Mouse (Mus musculus): Measurements from ENCODE around the gene Siglecf.

The Siglecf gene

DNA sequence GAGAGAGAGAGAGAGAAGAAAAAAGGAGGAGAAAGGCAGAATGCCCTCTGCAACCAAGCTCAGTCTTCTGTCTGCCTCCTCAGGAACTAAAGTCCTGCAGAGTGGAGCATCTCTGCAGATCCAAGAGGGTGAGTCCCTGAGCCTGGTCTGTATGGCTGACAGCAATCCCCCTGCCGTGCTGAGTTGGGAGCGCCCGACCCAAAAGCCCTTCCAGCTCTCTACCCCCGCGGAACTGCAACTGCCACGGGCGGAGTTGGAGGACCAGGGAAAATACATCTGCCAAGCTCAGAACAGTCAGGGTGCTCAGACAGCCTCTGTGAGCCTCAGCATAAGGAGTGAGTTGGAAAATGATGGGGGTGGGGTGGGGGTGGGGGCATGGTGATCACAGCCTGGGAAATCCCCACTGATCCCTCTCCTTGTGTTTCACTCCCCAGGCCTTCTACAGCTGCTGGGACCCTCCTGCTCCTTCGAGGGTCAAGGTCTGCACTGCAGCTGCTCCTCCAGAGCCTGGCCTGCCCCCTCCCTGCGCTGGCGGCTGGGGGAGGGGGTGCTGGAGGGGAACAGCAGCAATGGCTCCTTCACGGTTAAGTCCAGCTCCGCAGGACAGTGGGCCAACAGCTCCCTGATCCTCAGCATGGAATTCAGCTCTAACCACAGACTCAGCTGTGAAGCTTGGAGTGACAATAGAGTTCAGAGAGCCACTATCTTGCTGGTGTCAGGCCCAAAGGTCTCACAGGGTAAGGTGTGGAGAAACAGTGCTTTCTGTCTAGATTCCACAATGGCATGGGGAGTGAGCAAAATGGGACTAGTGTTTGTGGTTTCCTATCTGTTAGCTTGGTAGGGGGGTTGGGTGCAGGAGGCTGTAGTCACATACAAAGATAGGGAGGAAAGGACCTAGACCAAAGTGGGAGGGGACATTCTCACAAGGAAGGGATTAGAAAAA, 4.0 kb downstream of the Siglecf start:
- in situ Hi-C loops (cut with MboI; ENCODE audit: low pct_unique_long_range_greater_than_20kb in 1 of 2, low sequenced_read_pairs in 2 of 2, unreplicated experiment in 1 of 2), result no loop called here

DNA sequence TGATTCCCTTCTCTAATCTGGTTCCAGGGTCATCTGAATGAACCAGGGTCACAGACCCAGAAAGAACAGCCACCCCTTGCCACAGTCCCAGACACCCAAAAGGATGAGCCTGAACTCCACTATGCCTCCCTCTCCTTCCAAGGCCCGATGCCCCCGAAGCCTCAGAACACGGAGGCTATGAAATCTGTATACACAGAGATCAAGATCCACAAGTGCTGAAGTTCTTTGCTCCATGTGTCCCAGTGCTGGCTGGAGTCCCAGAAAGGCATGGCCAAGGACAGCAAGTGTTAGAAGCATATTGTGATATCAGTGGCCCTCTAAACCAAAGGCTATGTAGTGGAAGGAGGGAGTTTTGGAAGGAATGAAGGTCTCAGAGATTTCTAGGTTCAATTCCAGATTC, 7.4 kb downstream of the Siglecf start:
- in situ Hi-C loops (cut with MboI; ENCODE audit: low pct_unique_long_range_greater_than_20kb in 1 of 2, low sequenced_read_pairs in 2 of 2, unreplicated experiment in 1 of 2), result no loop called here

DNA sequence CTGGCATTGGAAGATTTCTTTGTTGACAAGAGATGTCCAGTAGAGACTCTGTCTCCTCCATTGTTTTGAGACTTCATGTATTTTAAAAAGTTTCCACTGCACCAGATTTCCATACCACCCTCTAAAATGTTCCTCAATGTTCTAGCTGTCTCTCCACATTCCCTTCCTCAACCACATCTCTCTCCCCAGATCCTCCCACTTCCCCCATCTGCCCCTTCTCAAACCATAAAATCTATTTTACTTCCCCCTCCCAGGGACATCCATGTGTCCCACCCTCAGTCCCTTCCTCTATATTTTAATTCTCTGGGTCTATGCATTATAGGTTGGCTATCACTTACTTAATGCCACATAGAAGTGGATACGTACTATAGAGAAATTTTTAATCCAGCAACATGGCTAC, 10.3 kb downstream of the Siglecf start:
- in situ Hi-C loops (cut with MboI; ENCODE audit: low pct_unique_long_range_greater_than_20kb in 1 of 2, low sequenced_read_pairs in 2 of 2, unreplicated experiment in 1 of 2), result no loop called here

DNA sequence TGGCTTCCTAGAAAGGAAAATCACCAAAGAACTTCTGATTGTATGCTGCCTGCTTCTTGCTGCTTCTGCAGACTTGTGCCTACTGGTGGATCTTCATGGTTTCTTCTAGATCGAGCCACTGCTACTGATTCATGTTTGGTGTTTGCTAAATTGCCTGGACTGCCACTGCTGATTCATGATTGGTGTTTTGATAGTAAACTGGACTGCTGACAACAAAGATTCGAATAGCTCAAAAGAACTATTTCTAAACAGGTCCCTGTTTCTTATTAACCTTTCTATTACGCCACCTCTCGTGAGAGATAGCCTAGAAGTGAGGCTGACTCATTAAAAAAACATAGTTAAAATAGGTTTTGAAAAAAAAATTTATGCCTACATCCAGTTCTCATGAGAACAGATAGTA, 10.9 kb downstream of the Siglecf start:
- in situ Hi-C loops (cut with MboI; ENCODE audit: low pct_unique_long_range_greater_than_20kb in 1 of 2, low sequenced_read_pairs in 2 of 2, unreplicated experiment in 1 of 2), result no loop called here

DNA sequence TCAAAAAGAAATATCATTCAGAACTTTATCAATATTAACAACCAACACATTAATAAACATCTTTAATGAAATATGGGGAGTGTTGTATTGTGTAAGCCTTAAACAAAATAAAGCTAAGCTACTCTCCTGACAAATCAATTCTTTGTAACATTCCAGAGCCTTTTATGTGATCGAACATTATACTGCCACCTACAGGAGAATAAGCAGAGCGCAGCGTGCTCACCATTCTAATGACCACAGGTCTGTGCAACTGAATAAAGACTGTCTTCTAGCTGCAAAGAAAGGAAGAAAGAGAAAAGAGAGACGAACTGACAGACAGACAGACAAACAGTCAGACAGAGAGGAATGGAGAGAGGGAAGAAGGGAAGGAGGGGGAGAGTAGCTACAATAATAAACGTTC, 27.1 kb downstream of the Siglecf start:
- in situ Hi-C loops (cut with MboI; ENCODE audit: low pct_unique_long_range_greater_than_20kb in 1 of 2, low sequenced_read_pairs in 2 of 2, unreplicated experiment in 1 of 2), result no loop called here

DNA sequence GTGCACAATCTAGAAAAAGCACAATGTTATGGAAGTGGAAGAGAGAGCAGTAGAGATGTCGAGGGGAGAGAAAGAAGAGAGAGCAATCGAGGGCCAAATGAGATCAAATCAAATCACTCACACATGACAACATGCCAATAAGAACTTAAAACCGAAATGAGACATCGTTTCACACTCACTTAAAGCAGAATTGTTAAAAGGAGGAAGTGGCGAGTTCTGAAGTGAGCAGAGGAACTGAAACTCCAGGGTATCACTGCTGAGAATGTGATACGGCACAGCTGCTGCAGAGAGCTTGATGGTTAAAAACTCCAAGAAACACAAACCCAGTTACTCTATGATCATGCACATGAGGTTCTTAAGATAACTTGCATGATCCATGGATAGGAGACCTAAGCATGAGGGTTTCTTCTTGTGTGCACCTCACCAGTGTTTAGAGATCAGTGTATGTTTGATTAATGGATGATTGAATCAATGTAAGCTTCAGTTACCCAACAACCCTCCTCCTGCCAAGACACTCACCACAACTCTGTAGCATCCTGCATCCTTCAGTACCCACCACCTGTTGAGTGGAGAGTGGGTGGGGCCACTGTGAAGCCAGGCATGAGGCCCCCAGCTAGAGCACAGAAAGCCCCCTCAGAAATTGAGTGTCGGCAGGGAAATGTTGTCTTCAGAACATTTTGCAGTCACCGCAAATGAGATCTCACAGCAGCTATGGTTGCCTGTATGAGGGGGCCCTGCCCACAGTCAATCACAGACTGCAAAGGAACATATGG, 41.4 kb downstream of the Siglecf start:
- in situ Hi-C loops (cut with MboI; ENCODE audit: low pct_unique_long_range_greater_than_20kb in 1 of 2, low sequenced_read_pairs in 2 of 2, unreplicated experiment in 1 of 2), result no loop called here

DNA sequence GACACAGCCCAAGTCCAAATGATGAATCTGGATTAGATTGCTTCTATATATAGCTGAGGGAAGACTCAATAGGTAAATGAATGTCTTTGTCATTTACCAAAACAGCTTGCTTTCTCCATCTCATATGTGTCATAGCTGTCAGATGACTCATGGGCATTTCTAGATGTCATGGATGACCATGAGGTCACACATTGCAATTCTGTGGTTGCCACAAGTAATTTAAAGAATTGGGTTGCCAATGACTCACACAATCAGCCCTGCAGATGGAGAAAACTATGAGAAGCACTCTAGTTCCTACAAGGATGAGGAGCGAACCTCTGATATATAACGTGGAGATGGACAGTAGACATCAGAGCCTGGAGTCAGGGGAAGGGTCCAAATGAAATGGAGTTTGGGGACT, 48.4 kb downstream of the Siglecf start:
- in situ Hi-C loops (cut with MboI; ENCODE audit: low pct_unique_long_range_greater_than_20kb in 1 of 2, low sequenced_read_pairs in 2 of 2, unreplicated experiment in 1 of 2), result loop anchor here in 1 of 2 experiments (5.0 kb wide), 1 partner anchor 52 kb away; no protein-coding TSS in a partner anchor

DNA sequence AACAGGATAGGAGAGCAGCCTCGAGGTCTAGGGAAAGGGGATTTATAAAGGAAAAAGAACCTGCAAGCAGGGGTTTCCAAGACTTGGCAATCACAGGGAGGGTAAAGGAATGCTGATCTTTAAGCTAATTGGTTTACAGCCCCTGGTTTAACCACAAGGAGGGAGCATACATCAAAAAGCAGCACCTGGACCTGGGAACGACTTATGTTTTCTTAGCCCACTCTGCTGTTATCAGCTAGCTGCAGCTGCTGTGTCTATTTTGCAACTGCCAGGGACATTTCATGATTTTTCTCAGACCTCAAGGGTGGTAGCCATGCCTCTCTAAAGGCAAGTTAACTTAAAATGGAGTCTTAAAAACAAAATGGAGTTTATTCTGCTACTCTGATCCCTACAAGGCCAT, 51.6 kb downstream of the Siglecf start:
- in situ Hi-C loops (cut with MboI; ENCODE audit: low pct_unique_long_range_greater_than_20kb in 1 of 2, low sequenced_read_pairs in 2 of 2, unreplicated experiment in 1 of 2), result no loop called here

DNA sequence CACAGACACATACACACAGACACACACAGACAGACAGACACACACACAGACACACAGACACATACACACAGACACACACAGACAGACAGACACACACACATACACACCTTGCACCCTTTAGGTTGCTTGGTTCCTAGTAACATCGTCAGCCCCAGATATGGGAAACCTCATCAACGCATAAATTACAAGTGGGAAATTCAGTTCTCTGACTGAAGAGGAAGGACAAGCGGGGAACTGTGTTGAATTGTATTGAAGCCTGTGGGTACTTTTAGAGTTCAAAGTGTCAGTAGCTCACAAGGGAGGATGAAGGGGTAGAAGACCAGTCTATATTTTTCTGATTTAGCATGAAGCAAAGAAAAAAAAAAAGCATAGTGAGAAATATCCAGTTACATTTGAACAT, 56.4 kb downstream of the Siglecf start:
- in situ Hi-C loops (cut with MboI; ENCODE audit: low pct_unique_long_range_greater_than_20kb in 1 of 2, low sequenced_read_pairs in 2 of 2, unreplicated experiment in 1 of 2), result no loop called here

DNA sequence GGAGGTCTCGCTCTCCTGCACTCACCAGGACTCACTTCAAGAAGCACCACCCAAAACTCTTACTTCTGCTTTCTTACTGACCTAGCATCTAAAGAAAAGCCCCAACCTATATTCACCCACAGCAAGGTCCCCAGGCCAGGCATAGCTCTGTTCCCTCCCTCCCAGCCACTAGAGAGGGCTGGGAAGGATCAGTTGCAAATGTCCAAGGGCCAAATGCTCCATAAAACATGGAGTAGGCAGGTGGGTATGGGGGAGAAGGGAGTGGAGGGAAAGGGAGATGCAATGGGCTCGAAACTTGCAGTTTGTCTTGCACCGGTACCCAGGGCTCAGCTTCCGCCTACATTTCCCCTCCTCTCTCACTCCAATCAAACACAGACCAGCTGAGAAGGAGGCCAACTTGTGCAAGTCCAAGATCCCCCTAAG, 57.0 kb downstream of the Siglecf start, which contains the start of gene Siglecg:
Siglecg (plus strand) TSS at position 74 of the 423 bp plus-strand sequence.
- in situ Hi-C loops (cut with MboI; ENCODE audit: low pct_unique_long_range_greater_than_20kb in 1 of 2, low sequenced_read_pairs in 2 of 2, unreplicated experiment in 1 of 2), result no loop called here

DNA sequence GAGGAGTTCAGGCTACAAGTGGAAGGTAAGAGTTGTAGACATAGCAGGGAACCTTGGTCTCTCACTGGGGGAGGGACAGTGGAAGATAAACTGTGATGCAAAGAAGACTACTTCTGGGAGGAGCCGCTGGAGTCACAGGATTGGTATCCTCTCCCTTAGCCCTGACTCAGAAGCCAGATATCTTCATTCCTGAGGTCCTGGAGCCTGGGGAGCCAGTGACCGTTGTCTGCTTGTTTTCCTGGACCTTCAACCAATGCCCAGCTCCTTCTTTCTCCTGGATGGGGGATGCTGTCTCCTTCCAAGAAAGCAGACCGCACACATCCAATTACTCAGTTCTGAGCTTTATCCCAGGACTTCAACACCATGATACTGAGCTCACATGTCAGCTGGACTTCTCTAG, 57.9 kb downstream of the Siglecf start:
- in situ Hi-C loops (cut with MboI; ENCODE audit: low pct_unique_long_range_greater_than_20kb in 1 of 2, low sequenced_read_pairs in 2 of 2, unreplicated experiment in 1 of 2), result no loop called here

Data from mouse embryonic stem cell (cell line).